Mouse (Mus musculus) intestine, embryonic 16.5 days (tissue): ENCODE measurements around the gene Bbs9. TPM values are rescaled to one million over a fixed set of nuclear protein-coding genes. Genes with fewer than 3 reads are reported as not detected.

ENCODE experiments used
- ATAC-seq: fragments of 200-750 bp; cut with Nextera tagmentation; 2 replicates; pipeline ENCODE4 v1.8.0; 2017; ENCODE audit warnings: moderate TSS enrichment, moderate library complexity
- H3K27ac ChIP-seq: fragments of 300-500 bp; sonication (generic); 2 replicates; pipeline ENCODE4 v1.5.1; 2014; ENCODE audit warnings: mild to moderate bottlenecking, low read length
- H3K27me3 ChIP-seq: fragments of 300-500 bp; sonication (generic); replicated peaks from 2 replicates; pipeline ENCODE4 v1.6.1; 2014; ENCODE audit warnings: low read length, control low read depth, mixed read lengths; ENCODE audit not compliant: control insufficient read depth, insufficient read depth
- H3K36me3 ChIP-seq: fragments of 300-500 bp; sonication (generic); 2 replicates; pipeline ENCODE4 v1.6.1; 2014; ENCODE audit warnings: low read length, control low read depth; ENCODE audit not compliant: control insufficient read depth, insufficient read depth
- H3K4me1 ChIP-seq: fragments of 300-500 bp; sonication (generic); 2 replicates; pipeline ENCODE4 v1.6.1; 2014; ENCODE audit warnings: low read length, control low read depth, mixed read lengths; ENCODE audit not compliant: control insufficient read depth, insufficient read depth
- H3K4me2 ChIP-seq: fragments of 300-500 bp; sonication (generic); 2 replicates; pipeline ENCODE4 v1.6.1; 2014; ENCODE audit warnings: low read depth, low read length, control low read depth
- H3K4me3 ChIP-seq: fragments of 300-500 bp; sonication (generic); 2 replicates; pipeline ENCODE4 v1.5.1; 2014; ENCODE audit warnings: mild to moderate bottlenecking, low read length
- H3K9ac ChIP-seq: fragments of 300-500 bp; sonication (generic); 2 replicates; pipeline ENCODE4 v1.6.1; 2014; ENCODE audit warnings: low read depth, low read length
- H3K9me3 ChIP-seq: fragments of 300-500 bp; sonication (generic); 2 replicates; pipeline ENCODE4 v1.6.1; 2016; ENCODE audit warnings: low read length, control low read depth; ENCODE audit not compliant: control insufficient read depth
- WGBS: fragments of 180-500 bp; shearing (Covaris S2); extraction: QIAGEN DNeasy Blood & Tissue Kit; methylation state at CpG from one replicate; pipeline ENCODE4 v1.1.7; 2014; 5-methylcytosine and 5-hydroxymethylcytosine counted together
- polyA plus RNA-seq: library from polyadenylated mRNA; unstranded; fragments of >200 nt; fragmentation: Nextera tagmentation; extraction: Ambion mirVana; gene quantifications from 2 replicates; pipeline ENCODE4 v1.2.1, GENCODE M21; 2015

Bbs9 gene
- polyA plus RNA-seq, 1 experiment from 2014 or later, result 12.6 TPM

GRCm38 (mm10) chr9:22466212-22466611 lies 9.3 kb upstream of the Bbs9 start:
- no peak for ATAC-seq
- 0 out of 2 replicates have a peak, but pooled peaks cover 2% of the 10 kb centered on the region for H3K4me1 ChIP-seq
- H3K27ac ChIP-seq, result no peak overlapping the region
- no peaks in the 10 kb centered on the region for H3K27me3 ChIP-seq
- WGBS, result 94% methylated on average over 5 of the region's 5 CpGs
- H3K36me3 ChIP-seq, result peaks cover 5% of the 10 kb centered on the region; the same call in 1 of the 2 replicates
- no peaks in the 10 kb centered on the region for H3K9me3 ChIP-seq
- H3K4me3 ChIP-seq, result no peak overlapping the region
- no peak overlapping the region for H3K4me2 ChIP-seq
- H3K9ac ChIP-seq, result no peak overlapping the region

GRCm38 (mm10) chr9:22467371-22468169 lies 7.9 kb upstream of the Bbs9 start:
- H3K9me3 ChIP-seq, result no peaks in the 10 kb centered on the region
- H3K4me1 ChIP-seq, result 0 out of 2 replicates have a peak, but pooled peaks cover 2% of the 10 kb centered on the region
- H3K27me3 ChIP-seq, result no peaks in the 10 kb centered on the region
- H3K9ac ChIP-seq, result peak overlapping the region; percentile 95
- ATAC-seq, result peak; percentile 78
- under 1% methylated on average over 70 of the region's 73 CpGs for WGBS
- peak overlapping the region; percentile 91 for H3K4me3 ChIP-seq
- H3K36me3 ChIP-seq, result peaks cover 5% of the 10 kb centered on the region; the same call in 1 of the 2 replicates
- H3K4me2 ChIP-seq, result peak overlapping the region; percentile 65
- peak overlapping the region; percentile 93 for H3K27ac ChIP-seq

- Histone ChIP-seq H3K27ac (peak overlapping the region; percentile 93), H3K4me2 (peak overlapping the region; percentile 65), H3K4me1 (0 out of 2 replicates have a peak, but pooled peaks cover 2% of the 10 kb centered on the region), H3K27me3 (no peaks in the 10 kb centered on the region), H3K36me3 (peaks cover 5% of the 10 kb centered on the region; the same call in 1 of the 2 replicates), H3K9me3 (no peaks in the 10 kb centered on the region), H3K9ac (peak overlapping the region; percentile 95), H3K4me3 (peak overlapping the region; percentile 91)
- WGBS, result 3% methylated on average over 43 of the region's 43 CpGs
- peak; percentile 93 for ATAC-seq
These were observed 7.2 kb upstream of the Bbs9 start for GRCm38 (mm10) chr9:22468170-22468898.

- Histone ChIP-seq H3K36me3 (peaks cover 5% of the 10 kb centered on the region; the same call in 1 of the 2 replicates), H3K9me3 (no peaks in the 10 kb centered on the region), H3K27me3 (no peaks in the 10 kb centered on the region), H3K4me1 (0 out of 2 replicates have a peak, but pooled peaks cover 2% of the 10 kb centered on the region), H3K4me2 (no peak overlapping the region), H3K4me3 (no peak overlapping the region), H3K9ac (no peak overlapping the region), H3K27ac (no peak overlapping the region)
- WGBS, result 77% methylated on average over 8 of the region's 8 CpGs
- no peak for ATAC-seq
These were observed 6.6 kb upstream of the Bbs9 start for GRCm38 (mm10) chr9:22468899-22469259.

GRCm38 (mm10) chr9:22469643-22470042 lies 5.9 kb upstream of the Bbs9 start, which contains the start of gene Rp9:
Rp9 (minus strand) TSS chr9:22469743.
- 83% methylated on average over 3 of the region's 3 CpGs for WGBS

GRCm38 (mm10) chr9:22476265-22476664 lies 750 bp downstream of the Bbs9 start:
- Histone ChIP-seq H3K4me1 (no peaks in the 10 kb centered on the region), H3K9ac (peak overlapping the region; percentile 70), H3K27ac (peak overlapping the region; percentile 54; the same call in 1 of the 2 replicates), H3K9me3 (no peaks in the 10 kb centered on the region), H3K4me2 (peak overlapping the region; percentile 91), H3K36me3 (no peaks in the 10 kb centered on the region), H3K4me3 (peak overlapping the region; percentile 66), H3K27me3 (no peaks in the 10 kb centered on the region)
- 4% methylated on average over 10 of the region's 10 CpGs for WGBS
- no peak for ATAC-seq

More at GRCm38 (mm10) chr9:22469643-22470042, 5.9 kb upstream of the Bbs9 start, which contains the start of gene Rp9:
- Histone ChIP-seq H3K4me1 (0 out of 2 replicates have a peak, but pooled peaks cover 2% of the 10 kb centered on the region), H3K27ac (no peak within 1 kb of the TSS), H3K9me3 (no peaks in the 10 kb centered on the region), H3K27me3 (no peaks in the 10 kb centered on the region), H3K4me2 (peak within 1 kb of the TSS; percentile 65), H3K9ac (peak within 1 kb of the TSS; percentile 95), H3K36me3 (peaks cover 5% of the 10 kb centered on the region; the same call in 1 of the 2 replicates), H3K4me3 (peak within 1 kb of the TSS; percentile 91)
- no peak for ATAC-seq

- WGBS, result 93% methylated on average over 8 of the region's 8 CpGs
- no peak overlapping the region for H3K4me3 ChIP-seq
These were observed 3.4 kb downstream of the Bbs9 start for GRCm38 (mm10) chr9:22478946-22479345.

GRCm38 (mm10) chr9:22483866-22484561 lies 8.5 kb downstream of the Bbs9 start:
- Histone ChIP-seq H3K4me1 (no peaks in the 10 kb centered on the region), H3K9ac (no peak overlapping the region), H3K4me3 (no peak overlapping the region), H3K4me2 (no peak overlapping the region), H3K36me3 (no peaks in the 10 kb centered on the region), H3K27ac (no peak overlapping the region), H3K27me3 (no peaks in the 10 kb centered on the region), H3K9me3 (no peaks in the 10 kb centered on the region)
- 93% methylated on average over 8 of the region's 8 CpGs for WGBS
- no peak for ATAC-seq

More at GRCm38 (mm10) chr9:22478946-22479345, 3.4 kb downstream of the Bbs9 start:
- ATAC-seq, result no peak
- Histone ChIP-seq H3K9ac (no peak overlapping the region), H3K27ac (no peak overlapping the region), H3K36me3 (no peaks in the 10 kb centered on the region), H3K4me1 (no peaks in the 10 kb centered on the region), H3K27me3 (no peaks in the 10 kb centered on the region), H3K9me3 (no peaks in the 10 kb centered on the region), H3K4me2 (no peak overlapping the region)
